Mouse (Mus musculus) Patski (cell line): ENCODE measurements at regions not wholly inside any gene's neighbourhood (a gene's known extent, or its start where the extent isn't known, plus 50 kb on each side); places are given as distances from the start of the nearest gene placed in this dataset.
A peak's percentile ranks its signal among the peaks of the same experiment; 100 is the strongest.
"Not testable (repeated sequence)": the region's sequence is repeated elsewhere in the genome, so short reads cannot be mapped to it uniquely, and the experiment has no call there.

Experiments used
- ATAC-seq: fragments of 100-300 bp; one replicate; pipeline ENCODE4 v1.8.0; 2021
- CTCF ChIA-PET: fragments of 350-600 bp; sonication (Branson Sonifier 250); formaldehyde crosslinking; loops from one replicate; lab custom pipeline; 2022; ENCODE audit warnings: inconsistent platforms; lab: Charles Lee
- POLR2A ChIA-PET: fragments of 350-600 bp; sonication (Branson Sonifier 250); formaldehyde crosslinking; loops from one replicate; lab custom pipeline; 2022; ENCODE audit warnings: antibody characterized with exemption, inconsistent platforms; lab: Charles Lee
- DNase-seq: peaks from one replicate; pipeline ENCODE4 v3.0.0-alpha.2; 2011; ENCODE audit warnings: low read depth, low spot score
- H3K27me3 ChIP-seq: fragments of 371-371 bp; one replicate; pipeline ENCODE4 v1.5.1; 2021
- CTCF ChIP-seq: fragments of 100-300 bp; IDR thresholded peaks from one replicate; pipeline ENCODE4 v1.5.1; 2021
- in situ Hi-C: fragments of 300-500 bp; cut with MboI; formaldehyde crosslinking; loops from 3 replicates; pipeline ENCODE4 v1.11.1; 2018; ENCODE audit warnings: low pct_unique_long_range_greater_than_20kb, mixed read lengths

GRCm38 (mm10) chrX:122935358-122935757 is 94.1 kb downstream of the Gm17521 start:
- in situ Hi-C loops = no loop called here
- ATAC-seq (no peak), DNase-seq (no peak)
- CTCF ChIA-PET = no interaction called here
- POLR2A ChIA-PET = no interaction called here
- peaks cover 6% of the 10 kb centered on the region for H3K27me3 ChIP-seq
- TF ChIP-seq CTCF = no peak

GRCm38 (mm10) chrX:122892682-122893081 is 136.8 kb downstream of the Gm17521 start:
- ATAC-seq = no peak
- POLR2A ChIA-PET = no interaction called here
- TF ChIP-seq CTCF = no peak
- no peak for DNase-seq
- peaks cover 3% of the 10 kb centered on the region for H3K27me3 ChIP-seq
- CTCF ChIA-PET = no interaction called here
- in situ Hi-C loops = no loop called here

- H3K27me3 ChIP-seq = no peaks in the 10 kb centered on the region
- DNase-seq (no peak), ATAC-seq (no peak)
- in situ Hi-C loops = no loop called here
- ChIA-PET POLR2A (no interaction called here), CTCF (no interaction called here)
- TF ChIP-seq CTCF = no peak
These were observed 175.0 kb downstream of the Gm17521 start for GRCm38 (mm10) chrX:122854453-122854852.

- in situ Hi-C loops, CTCF ChIA-PET, ATAC-seq, H3K27me3 ChIP-seq, POLR2A ChIA-PET, DNase-seq: not testable (repeated sequence)
These were observed 198.2 kb downstream of the Gm17521 start for GRCm38 (mm10) chrX:122831222-122831621.

- ATAC-seq = no peak
- no peak for DNase-seq
- peaks cover 3% of the 10 kb centered on the region for H3K27me3 ChIP-seq
- ChIA-PET CTCF (no interaction called here), POLR2A (no interaction called here)
- in situ Hi-C loops = no loop called here
- peak; percentile 59 for TF ChIP-seq CTCF
These were observed 203.4 kb downstream of the Gm17521 start for GRCm38 (mm10) chrX:122826035-122826434.
